Mouse (Mus musculus): ENCODE data around the gene Spdye4c.

DNA sequence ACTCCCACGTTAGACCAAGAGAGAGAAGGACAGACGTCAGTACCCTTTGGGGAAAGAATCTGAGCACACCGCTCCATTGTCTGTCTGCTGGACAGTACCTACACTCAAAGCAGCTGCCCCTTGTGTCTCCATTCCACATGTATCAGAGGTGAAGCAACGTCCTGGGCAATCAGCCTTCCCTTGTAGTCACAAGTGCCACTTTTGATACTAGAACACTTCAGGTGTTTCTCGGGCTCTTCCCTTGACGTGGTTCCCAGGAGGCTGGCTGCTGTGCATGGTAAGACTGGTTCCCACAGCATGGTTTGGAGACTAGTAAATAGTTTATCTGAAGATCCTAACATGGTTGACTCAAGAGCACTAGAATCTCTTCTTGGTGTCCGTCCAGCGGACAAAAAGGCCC, 20.2 kb downstream of the Spdye4c start:
- TF ChIP-seq CTCF (IDR thresholded peaks at IDR 0.05; ENCODE audit: low read depth, low read length) (no peak), POLR2A (IDR thresholded peaks at IDR 0.05; ENCODE audit: borderline replicate concordance, low read depth, low read length) (no peak)

Data from bone marrow macrophage, adult 2 months (primary cell).